Mouse (Mus musculus) midbrain, embryonic 13.5 days (tissue): ENCODE measurements around the gene Numb. TPM values are rescaled to one million over a fixed set of nuclear protein-coding genes. Genes with fewer than 3 reads are reported as not detected.
"Not testable (repeated sequence)": the region's sequence is repeated elsewhere in the genome, so short reads cannot be mapped to it uniquely, and the experiment has no call there.

Experiments
- ATAC-seq: fragments of 200-750 bp; cut with Nextera tagmentation; 2 replicates; pipeline ENCODE4 v1.8.0; 2017; ENCODE audit warnings: mild to moderate bottlenecking, moderate TSS enrichment, moderate library complexity
- H3K27ac ChIP-seq: fragments of 300-500 bp; sonication (generic); 2 replicates; pipeline ENCODE4 v1.5.1; 2015; ENCODE audit warnings: inconsistent platforms, mild to moderate bottlenecking, moderate library complexity
- H3K27me3 ChIP-seq: fragments of 300-500 bp; sonication (generic); 2 replicates; pipeline ENCODE4 v1.6.1; 2015; ENCODE audit warnings: mild to moderate bottlenecking, inconsistent platforms
- H3K36me3 ChIP-seq: fragments of 300-500 bp; sonication (generic); 2 replicates; pipeline ENCODE4 v1.6.1; 2015; ENCODE audit warnings: mild to moderate bottlenecking, inconsistent platforms
- H3K4me1 ChIP-seq: fragments of 300-500 bp; sonication (generic); replicated peaks from 2 replicates; pipeline ENCODE4 v1.6.1; 2015; ENCODE audit warnings: inconsistent platforms
- H3K4me2 ChIP-seq: fragments of 300-500 bp; sonication (generic); replicated peaks from 2 replicates; pipeline ENCODE4 v1.6.1; 2015; ENCODE audit warnings: moderate library complexity, mild to moderate bottlenecking, inconsistent platforms
- H3K4me3 ChIP-seq: fragments of 300-500 bp; sonication (generic); replicated peaks from 2 replicates; pipeline ENCODE4 v1.5.1; 2015; ENCODE audit warnings: mild to moderate bottlenecking, inconsistent platforms
- H3K9ac ChIP-seq: fragments of 300-500 bp; sonication (generic); replicated peaks from 2 replicates; pipeline ENCODE4 v1.6.1; 2015; ENCODE audit warnings: mild to moderate bottlenecking, inconsistent platforms
- H3K9me3 ChIP-seq: fragments of 300-500 bp; sonication (generic); 2 replicates; pipeline ENCODE4 v1.6.1; 2016; ENCODE audit warnings: mild to moderate bottlenecking, inconsistent platforms
- WGBS: fragments of 180-500 bp; shearing (Covaris S2); methylation state at CpG from one replicate; pipeline ENCODE4 v1.1.7; 2015; 5-methylcytosine and 5-hydroxymethylcytosine counted together
- polyA plus RNA-seq: library from polyadenylated mRNA; unstranded; fragments of >200 nt; fragmentation: Nextera tagmentation; extraction: Ambion mirVana; gene quantifications from 2 replicates; pipeline ENCODE4 v1.2.1, GENCODE M21; 2015

The Numb gene
- polyA plus RNA-seq, 1 experiment from 2014 or later, result 23.6 TPM

- H3K4me3 ChIP-seq, result no peak overlapping the region
- 0 out of 2 replicates have a peak, but pooled peaks cover 7% of the 10 kb centered on the region for H3K4me1 ChIP-seq
- no peak overlapping the region for H3K9ac ChIP-seq
- H3K4me2 ChIP-seq, result no peak overlapping the region
- H3K36me3 ChIP-seq, result peaks cover 3% of the 10 kb centered on the region; the same call in 1 of the 2 replicates
- no peak overlapping the region for H3K27ac ChIP-seq
- 94% methylated on average over 1 of the region's 1 CpGs for WGBS
- H3K9me3 ChIP-seq, result no peaks in the 10 kb centered on the region
- ATAC-seq, result no peak
- H3K27me3 ChIP-seq, result no peaks in the 10 kb centered on the region
Observed at GRCm38 (mm10) chr12:83914797-83915196, 6.9 kb downstream of the Numb start.

DNA sequence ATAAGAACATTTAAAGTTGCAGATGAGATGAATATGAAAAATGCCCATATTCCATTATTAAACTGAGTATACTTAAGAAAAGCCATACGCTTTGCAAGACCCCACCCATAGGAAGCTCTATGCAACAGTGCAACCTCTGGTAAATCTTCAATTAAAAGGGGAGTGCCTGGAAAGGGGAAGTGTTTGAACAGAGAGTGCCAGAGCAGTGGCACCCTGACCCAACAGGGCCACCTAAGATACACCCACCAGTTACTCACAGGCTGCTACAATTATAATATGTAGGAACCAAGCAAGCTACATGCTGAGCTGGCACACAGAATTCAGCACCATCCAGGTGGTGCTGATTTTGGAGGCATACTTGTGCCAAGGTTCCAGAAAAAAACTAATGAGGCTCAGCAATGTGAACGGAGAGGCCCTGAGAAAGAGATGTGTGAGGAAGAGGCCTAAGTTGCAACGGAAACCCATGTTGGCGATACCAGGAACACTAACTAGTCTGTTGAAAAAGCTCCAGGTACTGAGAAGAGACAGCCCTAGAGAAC, 7.5 kb downstream of the Numb start:
- Histone ChIP-seq H3K9me3 (no peaks in the 10 kb centered on the region), H3K27me3 (no peaks in the 10 kb centered on the region), H3K4me1 (0 out of 2 replicates have a peak, but pooled peaks cover 7% of the 10 kb centered on the region), H3K9ac (no peak overlapping the region), H3K4me2 (no peak overlapping the region), H3K27ac (no peak overlapping the region), H3K36me3 (peaks cover 3% of the 10 kb centered on the region; the same call in 1 of the 2 replicates), H3K4me3 (no peak overlapping the region)
- no peak for ATAC-seq
- WGBS, result 98% methylated on average over 4 of the region's 4 CpGs

DNA sequence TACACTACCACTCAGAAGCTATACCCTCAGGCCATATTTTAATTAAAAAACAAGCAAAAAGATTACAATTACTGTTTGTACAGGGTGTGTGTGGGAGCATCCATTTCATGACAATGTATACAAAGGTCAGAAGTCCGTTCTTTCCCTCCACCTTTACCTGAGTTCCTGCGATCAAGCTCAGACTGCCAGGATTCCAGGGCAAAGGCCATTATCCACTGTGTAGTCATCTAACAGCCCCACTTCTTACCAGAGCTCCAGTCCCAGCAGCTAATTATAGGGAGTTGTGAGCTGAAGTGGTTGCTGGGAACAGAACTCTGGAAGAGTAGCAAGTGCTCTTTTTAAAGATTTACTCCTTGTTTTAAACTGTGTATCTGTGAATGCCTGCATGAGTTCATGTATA, 11.3 kb downstream of the Numb start:
- H3K27ac ChIP-seq, result no peak overlapping the region
- H3K4me2 ChIP-seq, result no peak overlapping the region
- H3K9ac ChIP-seq, result no peak overlapping the region
- H3K9me3 ChIP-seq, result no peaks in the 10 kb centered on the region
- no peaks in the 10 kb centered on the region for H3K4me1 ChIP-seq
- 95% methylated on average over 2 of the region's 2 CpGs for whole genome bisulfite sequencing
- no peak for ATAC-seq
- no peaks in the 10 kb centered on the region for H3K27me3 ChIP-seq
- H3K4me3 ChIP-seq, result no peak overlapping the region
- peaks cover 3% of the 10 kb centered on the region; the same call in 1 of the 2 replicates for H3K36me3 ChIP-seq

- WGBS, result 85% methylated on average over 1 of the region's 1 CpGs
Observed at GRCm38 (mm10) chr12:83892926-83893325, 28.8 kb downstream of the Numb start.

DNA sequence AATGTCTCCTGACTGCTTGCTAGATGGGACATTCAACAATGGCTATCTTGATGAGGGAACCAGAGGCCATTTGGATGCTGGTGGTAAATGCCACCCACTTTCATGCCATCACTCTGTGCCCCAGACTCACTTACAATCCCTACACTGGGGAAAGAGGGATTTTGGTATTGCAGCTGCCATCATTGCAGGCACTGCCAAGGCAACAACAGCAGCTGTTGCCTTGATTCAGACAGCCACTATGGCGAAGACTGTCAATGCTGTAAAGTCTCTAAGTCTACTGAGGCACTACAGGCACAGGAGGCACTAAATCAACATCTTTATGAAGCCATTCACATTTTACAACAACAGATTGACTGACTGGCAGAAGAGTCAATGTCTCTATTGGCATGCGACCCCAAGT, 30.5 kb downstream of the Numb start:
- no peak overlapping the region for H3K4me3 ChIP-seq
- H3K36me3 ChIP-seq, result peaks cover 9% of the 10 kb centered on the region; the same call in 1 of the 2 replicates
- no peak overlapping the region for H3K4me2 ChIP-seq
- no peak overlapping the region for H3K9ac ChIP-seq
- no peak for ATAC-seq
- 97% methylated on average over 2 of the region's 2 CpGs for WGBS
- H3K27ac ChIP-seq, result no peak overlapping the region
- 0 out of 2 replicates have a peak, but pooled peaks cover 3% of the 10 kb centered on the region for H3K4me1 ChIP-seq
- H3K9me3 ChIP-seq, result no peaks in the 10 kb centered on the region
- H3K27me3 ChIP-seq, result no peaks in the 10 kb centered on the region

More at GRCm38 (mm10) chr12:83892926-83893325, 28.8 kb downstream of the Numb start:
- Histone ChIP-seq H3K27me3 (no peaks in the 10 kb centered on the region), H3K4me1 (0 out of 2 replicates have a peak, but pooled peaks cover 3% of the 10 kb centered on the region), H3K36me3 (peaks cover 9% of the 10 kb centered on the region; the same call in 1 of the 2 replicates), H3K4me3 (no peak overlapping the region), H3K27ac (no peak overlapping the region), H3K9me3 (no peaks in the 10 kb centered on the region), H3K9ac (no peak overlapping the region), H3K4me2 (no peak overlapping the region)
- ATAC-seq, result no peak

GRCm38 (mm10) chr12:83889128-83889527, 32.6 kb downstream of the Numb start:
- H3K9me3 ChIP-seq, result no peaks in the 10 kb centered on the region
- peaks cover 9% of the 10 kb centered on the region; the same call in 1 of the 2 replicates for H3K36me3 ChIP-seq
- no peak overlapping the region for H3K9ac ChIP-seq
- H3K27me3 ChIP-seq, result no peaks in the 10 kb centered on the region
- H3K4me2 ChIP-seq, result no peak overlapping the region
- ATAC-seq, result no peak
- 94% methylated on average over 1 of the region's 1 CpGs for WGBS
- H3K4me3 ChIP-seq, result no peak overlapping the region
- 0 out of 2 replicates have a peak, but pooled peaks cover 3% of the 10 kb centered on the region for H3K4me1 ChIP-seq
- no peak overlapping the region for H3K27ac ChIP-seq

GRCm38 (mm10) chr12:83885516-83886285, 36.0 kb downstream of the Numb start:
- Histone ChIP-seq H3K4me2 (no peak overlapping the region), H3K4me3 (no peak overlapping the region), H3K27me3 (no peaks in the 10 kb centered on the region), H3K27ac (no peak overlapping the region), H3K9ac (no peak overlapping the region), H3K9me3 (no peaks in the 10 kb centered on the region), H3K4me1 (0 out of 2 replicates have a peak, but pooled peaks cover 3% of the 10 kb centered on the region), H3K36me3 (0 out of 2 replicates have a peak, but pooled peaks cover 3% of the 10 kb centered on the region)
- 91% methylated on average over 7 of the region's 7 CpGs for WGBS
- no peak for ATAC-seq

GRCm38 (mm10) chr12:83885065-83885464, 36.7 kb downstream of the Numb start:
- H3K4me2 ChIP-seq, H3K4me1 ChIP-seq, H3K9me3 ChIP-seq, H3K4me3 ChIP-seq, H3K9ac ChIP-seq, ATAC-seq, H3K27me3 ChIP-seq, H3K27ac ChIP-seq, H3K36me3 ChIP-seq: not testable (repeated sequence)
- 94% methylated on average over 5 of the region's 5 CpGs for WGBS

DNA sequence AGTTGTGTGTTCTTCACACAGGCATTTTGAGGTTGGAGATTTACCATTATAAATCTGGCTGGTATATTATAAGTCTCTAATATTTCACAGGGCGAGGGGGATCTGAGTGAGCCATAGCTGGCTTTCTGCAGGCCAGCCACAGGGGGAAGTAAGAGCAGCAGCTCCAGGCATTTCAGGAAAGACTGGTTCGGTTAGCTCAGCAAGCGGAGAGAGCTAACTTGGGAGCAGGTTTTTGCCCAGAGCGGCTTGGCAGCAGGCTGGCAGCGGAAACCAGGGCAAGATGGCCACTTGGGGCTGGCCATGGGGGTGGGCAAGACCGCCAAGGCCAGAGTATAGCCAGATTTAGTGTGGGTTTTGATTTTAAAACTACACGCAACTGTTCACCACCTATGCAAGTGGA, 39.2 kb downstream of the Numb start:
- no peak overlapping the region for H3K4me3 ChIP-seq
- ATAC-seq, result no peak
- WGBS, result 95% methylated on average over 7 of the region's 7 CpGs

DNA sequence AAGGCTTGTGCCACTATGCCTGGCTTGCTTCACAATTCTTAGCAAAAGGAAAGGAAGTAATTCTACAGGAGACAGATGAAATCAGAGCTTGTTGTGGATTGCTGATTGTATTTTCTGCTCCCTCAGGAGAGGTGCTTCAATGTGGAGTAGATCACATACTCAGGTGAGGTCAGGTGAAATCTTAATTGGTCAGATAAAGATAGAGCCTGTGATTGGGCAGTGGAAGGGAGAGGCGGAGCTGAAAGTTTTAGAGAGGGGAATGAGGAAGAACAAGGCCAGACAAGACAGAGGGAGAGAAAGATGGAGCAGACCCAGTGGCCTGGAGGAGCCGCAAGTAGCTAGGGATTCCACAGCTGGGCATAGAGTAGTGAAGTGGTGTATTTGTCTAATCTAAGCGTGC, 39.6 kb downstream of the Numb start:
- Histone ChIP-seq H3K9me3 (no peaks in the 10 kb centered on the region), H3K36me3 (0 out of 2 replicates have a peak, but pooled peaks cover 3% of the 10 kb centered on the region), H3K27ac (no peak overlapping the region), H3K27me3 (no peaks in the 10 kb centered on the region), H3K4me1 (no peaks in the 10 kb centered on the region), H3K9ac (no peak overlapping the region), H3K4me3 (no peak overlapping the region), H3K4me2 (no peak overlapping the region)
- ATAC-seq, result no peak
- WGBS, result 95% methylated on average over 3 of the region's 3 CpGs

More for the DNA sequence above, 39.2 kb downstream of the Numb start:
- Histone ChIP-seq H3K27me3 (no peaks in the 10 kb centered on the region), H3K36me3 (0 out of 2 replicates have a peak, but pooled peaks cover 3% of the 10 kb centered on the region), H3K9ac (no peak overlapping the region), H3K4me1 (no peaks in the 10 kb centered on the region), H3K9me3 (no peaks in the 10 kb centered on the region), H3K4me2 (no peak overlapping the region), H3K27ac (no peak overlapping the region)

DNA sequence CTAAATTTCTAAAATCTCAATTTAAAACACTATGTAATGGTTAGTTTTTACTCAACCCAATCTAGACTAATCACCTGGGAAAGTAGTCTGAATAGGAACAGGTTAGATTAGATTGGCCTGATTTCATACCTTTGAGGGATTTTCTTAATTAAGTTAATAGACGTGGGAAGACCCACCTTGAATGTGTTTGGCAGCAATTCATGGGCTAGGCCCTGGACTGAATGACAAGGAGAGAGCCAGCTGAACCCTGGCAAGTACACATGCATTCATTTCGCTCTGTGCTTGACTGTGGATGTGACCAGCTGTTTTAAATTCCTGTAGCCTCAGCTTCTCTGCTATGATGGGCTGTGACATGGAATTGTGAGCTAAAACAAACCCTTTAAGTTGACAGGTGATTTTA, 40.8 kb downstream of the Numb start:
- 76% methylated on average over 2 of the region's 2 CpGs for WGBS
- Histone ChIP-seq H3K4me2 (no peak overlapping the region), H3K27me3 (no peaks in the 10 kb centered on the region), H3K27ac (no peak overlapping the region), H3K4me3 (no peak overlapping the region), H3K36me3 (0 out of 2 replicates have a peak, but pooled peaks cover 3% of the 10 kb centered on the region), H3K4me1 (no peaks in the 10 kb centered on the region), H3K9ac (no peak overlapping the region), H3K9me3 (no peaks in the 10 kb centered on the region)
- no peak for ATAC-seq

DNA sequence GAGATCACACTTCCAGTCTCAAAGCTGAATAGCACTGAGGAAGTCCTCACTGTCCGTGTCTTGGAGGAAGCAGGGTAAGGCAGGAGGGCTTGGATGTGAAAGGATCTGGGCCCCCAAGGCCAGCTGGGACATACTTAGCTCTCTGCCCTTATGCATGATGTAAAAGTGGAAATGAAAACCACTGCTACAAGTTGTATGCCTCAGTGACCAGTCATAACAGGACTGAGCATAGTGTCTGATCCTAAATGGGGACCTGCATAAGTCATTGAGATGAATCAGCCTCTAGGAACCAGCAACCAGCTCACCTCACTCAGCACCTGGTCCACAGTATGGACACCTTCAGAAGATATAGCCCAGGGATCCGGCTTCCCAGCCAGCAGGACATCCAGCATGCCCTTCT, 46.6 kb downstream of the Numb start:
- Histone ChIP-seq H3K9me3 (no peaks in the 10 kb centered on the region), H3K9ac (no peak overlapping the region), H3K27me3 (no peaks in the 10 kb centered on the region), H3K4me3 (no peak overlapping the region), H3K36me3 (peaks cover 24% of the 10 kb centered on the region), H3K27ac (no peak overlapping the region), H3K4me1 (no peaks in the 10 kb centered on the region), H3K4me2 (no peak overlapping the region)
- ATAC-seq, result no peak
- 90% methylated on average over 2 of the region's 2 CpGs for WGBS
